Mouse (Mus musculus) liver, adult 2 months (tissue): Measurements from ENCODE around the gene Rab30. TPM values are rescaled to one million over a fixed set of nuclear protein-coding genes. Genes with fewer than 3 reads are reported as not detected.

Source experiments
- DNase-seq: peaks from one replicate; pipeline ENCODE4 v3.0.0-alpha.2; 2011; ENCODE audit warnings: low read depth, low spot score; ENCODE audit errors: extremely low read depth
- H3K27ac ChIP-seq: fragments of 200-500 bp; replicated peaks from 2 replicates; pipeline ENCODE4 v1.5.1; 2012; ENCODE audit warnings: low read depth, mild to moderate bottlenecking, control low read depth, inconsistent platforms, low read length; ENCODE audit not compliant: insufficient read depth
- H3K27me3 ChIP-seq: fragments of 200-500 bp; 2 replicates; pipeline ENCODE4 v1.6.1; 2012; ENCODE audit warnings: mild to moderate bottlenecking, moderate library complexity, low read length, inconsistent platforms; ENCODE audit not compliant: control insufficient read depth, insufficient read depth
- H3K36me3 ChIP-seq: fragments of 200-500 bp; 2 replicates; pipeline ENCODE4 v1.6.1; 2012; ENCODE audit warnings: low read length, inconsistent platforms; ENCODE audit not compliant: control insufficient read depth, insufficient read depth
- H3K4me1 ChIP-seq: fragments of 200-500 bp; 2 replicates; pipeline ENCODE4 v1.6.1; 2011; ENCODE audit warnings: low read length; ENCODE audit not compliant: control insufficient read depth, insufficient read depth
- H3K4me3 ChIP-seq: fragments of 200-500 bp; 2 replicates; pipeline ENCODE4 v1.5.1; 2011; ENCODE audit warnings: low read depth, mild to moderate bottlenecking, control low read depth, low read length, moderate library complexity; ENCODE audit not compliant: insufficient read depth
- H3K79me2 ChIP-seq: fragments of 200-500 bp; 2 replicates; pipeline ENCODE4 v1.6.1; 2012; ENCODE audit warnings: inconsistent platforms, mild to moderate bottlenecking, low read length, moderate library complexity; ENCODE audit not compliant: control insufficient read depth, insufficient read depth
- H3K9ac ChIP-seq: fragments of 200-500 bp; 2 replicates; pipeline ENCODE4 v1.6.1; 2012; ENCODE audit warnings: low read depth, mild to moderate bottlenecking, control low read depth, inconsistent platforms, low read length
- CTCF ChIP-seq: fragments of 200-500 bp; IDR thresholded peaks from 2 replicates; pipeline ENCODE4 v1.5.1; 2011; ENCODE audit warnings: low read depth, low read length, control low read depth
- POLR2A ChIP-seq: fragments of 200-500 bp; IDR thresholded peaks from 2 replicates; pipeline ENCODE4 v1.6.1; 2011; ENCODE audit warnings: low read length, control low read depth; ENCODE audit not compliant: insufficient read depth; ENCODE audit errors: extremely low read depth
- WGBS: fragments of 180-500 bp; shearing (Covaris S2); methylation state at CpG from one replicate; pipeline ENCODE4 v1.1.7; 2018; 5-methylcytosine and 5-hydroxymethylcytosine counted together
- polyA plus RNA-seq: library from polyadenylated mRNA; depleted of rRNA; stranded (reverse); fragments of >200 nt; gene quantifications from 2 replicates; pipeline ENCODE4 v1.2.3, GENCODE M21; 2012
- total RNA-seq: library from RNA; depleted of rRNA; stranded (reverse); fragments of >200 nt; gene quantifications from 2 replicates; pipeline ENCODE4 v1.2.3, GENCODE M21; 2014

Gene Rab30
- total and polyA plus RNA-seq, 2 experiments = 2.9 to 12.1 TPM

- DNase-seq = no peak
- TF ChIP-seq CTCF (no peak), POLR2A (no peak)
- no peaks in the 10 kb centered on the region for H3K27me3 ChIP-seq
- 78% methylated on average over 15 of the region's 15 CpGs for WGBS
- no peaks in the 10 kb centered on the region for H3K4me1 ChIP-seq
- H3K9ac ChIP-seq = no peak overlapping the region
- no peak overlapping the region for H3K27ac ChIP-seq
- H3K4me3 ChIP-seq = no peak overlapping the region
- H3K79me2 ChIP-seq = no peaks in the 10 kb centered on the region
- H3K36me3 ChIP-seq = no peaks in the 10 kb centered on the region
Measured at GRCm38 (mm10) chr7:92806512-92807188, 65.2 kb downstream of the Rab30 start.

- TF ChIP-seq POLR2A (no peak), CTCF (no peak)
- Histone ChIP-seq H3K4me1 (no peaks in the 10 kb centered on the region), H3K4me3 (no peak overlapping the region), H3K9ac (no peak overlapping the region), H3K79me2 (no peaks in the 10 kb centered on the region), H3K36me3 (no peaks in the 10 kb centered on the region), H3K27ac (no peak overlapping the region), H3K27me3 (no peaks in the 10 kb centered on the region)
- peak; percentile 31 for DNase-seq
- WGBS = 83% methylated on average over 4 of the region's 4 CpGs
Measured at GRCm38 (mm10) chr7:92807482-92807881, 66.1 kb downstream of the Rab30 start.

DNA sequence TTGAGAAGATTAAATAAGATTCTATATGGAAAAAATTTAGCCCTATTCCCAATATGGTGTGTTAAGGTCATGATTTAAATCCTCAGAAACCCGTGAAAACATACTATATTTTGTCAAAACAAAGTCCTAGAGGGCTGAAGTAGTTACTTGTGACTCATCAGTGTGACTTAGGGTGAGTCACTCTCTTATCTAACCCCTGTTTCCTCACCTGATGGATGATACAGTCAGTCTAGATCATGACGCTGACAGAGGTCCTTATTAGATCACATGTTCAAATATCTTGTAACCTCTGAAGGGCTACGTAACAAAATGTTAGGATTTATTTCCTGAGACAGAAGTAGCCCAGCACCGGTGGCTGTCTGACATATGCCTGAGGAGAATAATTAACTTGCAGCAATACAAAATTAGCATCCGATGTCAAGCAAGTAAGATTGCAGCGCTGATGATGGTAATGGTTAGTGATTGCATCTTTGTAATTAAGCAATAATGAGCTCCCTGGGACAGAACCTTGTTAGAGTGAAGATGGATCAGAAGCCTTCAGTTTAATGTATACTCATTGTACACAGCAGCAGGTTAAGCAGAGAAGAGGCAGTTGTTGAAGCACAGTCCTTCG lies 70.4 kb downstream of the Rab30 start:
- H3K4me3 ChIP-seq = no peak overlapping the region
- TF ChIP-seq CTCF (no peak), POLR2A (no peak)
- WGBS = 81% methylated on average over 7 of the region's 7 CpGs
- no peaks in the 10 kb centered on the region for H3K27me3 ChIP-seq
- H3K4me1 ChIP-seq = no peaks in the 10 kb centered on the region
- DNase-seq = no peak
- no peaks in the 10 kb centered on the region for H3K36me3 ChIP-seq
- H3K27ac ChIP-seq = no peak overlapping the region
- H3K9ac ChIP-seq = no peak overlapping the region
- H3K79me2 ChIP-seq = no peaks in the 10 kb centered on the region

DNA sequence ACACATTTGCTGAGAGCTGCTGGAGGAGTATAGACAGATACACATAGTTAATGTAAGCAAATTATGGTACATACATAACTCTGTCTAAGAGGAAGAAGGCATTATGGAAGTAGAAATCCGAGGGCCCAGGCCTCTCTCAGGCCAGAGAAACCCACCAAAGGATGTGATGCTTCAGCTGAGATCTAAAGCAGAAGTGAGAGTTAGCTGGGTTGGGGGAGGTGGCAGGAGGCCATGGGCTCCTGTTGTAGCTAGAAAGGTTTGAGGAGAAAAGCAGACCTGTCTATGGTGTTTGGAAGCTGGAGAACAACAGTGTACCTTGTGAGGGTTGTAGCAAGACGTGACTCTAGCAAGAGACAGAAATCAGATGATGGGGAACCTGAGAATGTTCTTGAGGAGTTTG lies 75.8 kb downstream of the Rab30 start:
- Histone ChIP-seq H3K79me2 (no peaks in the 10 kb centered on the region), H3K36me3 (no peaks in the 10 kb centered on the region), H3K27ac (no peak overlapping the region), H3K27me3 (no peaks in the 10 kb centered on the region), H3K4me1 (peaks cover 4% of the 10 kb centered on the region; the same call in 1 of the 2 replicates), H3K9ac (no peak overlapping the region), H3K4me3 (no peak overlapping the region)
- TF ChIP-seq CTCF (no peak), POLR2A (no peak)
- 78% methylated on average over 2 of the region's 2 CpGs for WGBS
- no peak for DNase-seq

- no peak overlapping the region for H3K9ac ChIP-seq
- H3K4me1 ChIP-seq = peaks cover 6% of the 10 kb centered on the region; the same call in 1 of the 2 replicates
- 76% methylated on average over 9 of the region's 9 CpGs for WGBS
- TF ChIP-seq CTCF (no peak), POLR2A (no peak)
- H3K27ac ChIP-seq = no peak overlapping the region
- H3K27me3 ChIP-seq = no peaks in the 10 kb centered on the region
- peak; percentile 25 for DNase-seq
- H3K36me3 ChIP-seq = no peaks in the 10 kb centered on the region
- peaks cover 5% of the 10 kb centered on the region; the same call in 1 of the 2 replicates for H3K79me2 ChIP-seq
- H3K4me3 ChIP-seq = no peak overlapping the region
Measured at GRCm38 (mm10) chr7:92817886-92818285, 76.5 kb downstream of the Rab30 start.

GRCm38 (mm10) chr7:92819656-92820055 lies 78.3 kb downstream of the Rab30 start:
- Histone ChIP-seq H3K27me3 (no peaks in the 10 kb centered on the region), H3K4me1 (peaks cover 6% of the 10 kb centered on the region; the same call in 1 of the 2 replicates), H3K36me3 (peaks cover 4% of the 10 kb centered on the region; the same call in 1 of the 2 replicates), H3K27ac (peak overlapping the region; percentile 49), H3K4me3 (peak overlapping the region; percentile 53), H3K79me2 (peaks cover 10% of the 10 kb centered on the region; the same call in 1 of the 2 replicates), H3K9ac (peak overlapping the region; percentile 44)
- peak; percentile 93 for DNase-seq
- whole genome bisulfite sequencing = 23% methylated on average over 11 of the region's 11 CpGs
- TF ChIP-seq CTCF (no peak), POLR2A (0 out of 2 replicates have a peak, but pooled peaks have one; percentile 25)
